Comparison of ENCODE assay signal across 12 mouse cellular contexts in genomic region chr11:57145192-57145591, GRCm38 (mm10).
"Had no signal": no experiment of that assay in that cellular context is flagged by ENCODE, and none has a peak within 500 bp of the region (broad histone marks: within the 10 kb centered on the region; RNA-seq: fewer than 3 reads in every experiment).

No protein-coding gene starts in this region.

- H3K9ac ChIP-seq: kidney, embryonic 15.5 days; limb, embryonic 13.5 days; liver, embryonic 14.5 days; neural tube, embryonic 12.5 days had no signal

- H3K4me2 ChIP-seq: kidney, embryonic 15.5 days; limb, embryonic 13.5 days; neural tube, embryonic 12.5 days had no signal

- H3K9me3 ChIP-seq: kidney, embryonic 15.5 days; limb, embryonic 13.5 days; neural tube, embryonic 12.5 days had no signal

- ATAC-seq: intestine, embryonic 16.5 days had no signal

- H3K4me3 ChIP-seq: kidney, embryonic 15.5 days; limb, embryonic 13.5 days; neural tube, embryonic 12.5 days had no signal

- H3K4me1 ChIP-seq: kidney, embryonic 15.5 days; limb, embryonic 13.5 days had no signal

- H3K27ac ChIP-seq: kidney, embryonic 15.5 days; limb, embryonic 13.5 days; liver, embryonic 14.5 days; neural tube, embryonic 12.5 days had no signal

- DNase-seq: kidney, adult 2 months; kidney, postnatal 14 days; layer of hippocampus, postnatal 36 days; lung, adult 18-20 months; lung, postnatal 36 days; right cerebral cortex, postnatal 25 days; thymus, postnatal 36 days had no signal

- H3K27me3 ChIP-seq: kidney, embryonic 15.5 days; limb, embryonic 13.5 days; neural tube, embryonic 12.5 days had no signal

- H3K36me3 ChIP-seq: kidney, embryonic 15.5 days; limb, embryonic 13.5 days; neural tube, embryonic 12.5 days had no signal
